Mouse (Mus musculus): Measurements from ENCODE around the gene Pbx4. TPM values are rescaled to one million over a fixed set of nuclear protein-coding genes. Genes with fewer than 3 reads are reported as not detected.

Pbx4 gene
- polyA plus RNA-seq, 1 experiment from 2014 or later = 2.9 TPM

DNA sequence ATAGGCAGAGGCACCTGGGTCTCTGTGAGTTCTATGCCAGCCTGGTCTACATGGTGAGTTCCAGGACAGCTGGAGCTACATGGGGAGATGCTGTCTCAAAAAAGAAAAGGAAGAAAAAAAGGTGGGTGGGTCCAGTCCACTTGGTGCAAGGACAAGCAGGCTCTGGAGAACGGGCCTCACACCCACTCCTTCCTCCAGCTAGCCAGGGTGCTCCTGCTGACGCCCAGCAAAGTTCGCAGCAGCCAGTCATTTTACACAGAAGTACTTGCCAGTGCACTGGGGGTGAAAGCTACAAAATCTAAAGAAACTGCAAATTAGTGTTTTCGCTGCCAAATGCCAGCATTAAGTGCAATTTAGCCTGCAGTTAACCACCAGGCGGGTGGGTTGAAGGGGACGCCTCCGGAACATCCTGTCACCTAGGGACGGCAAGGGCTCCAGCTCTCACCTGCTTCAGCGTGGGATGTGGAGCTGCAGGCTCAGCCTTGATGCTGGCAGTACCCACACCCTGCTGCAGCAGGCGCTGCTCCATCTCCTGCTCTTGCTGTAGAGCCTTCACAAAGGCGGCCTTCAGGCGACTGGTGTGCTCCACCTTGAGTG is 80.3 kb downstream of the Pbx4 start:
- Histone ChIP-seq H3K9ac (ENCODE audit: low read depth, low read length) (no peak overlapping the region), H3K27ac (ENCODE audit: low read length) (no peak overlapping the region), H3K4me3 (ENCODE audit: low read length) (no peak overlapping the region), H3K4me1 (ENCODE audit: control insufficient read depth, insufficient read depth, low read length) (no peaks in the 10 kb centered on the region), H3K27me3 (replicated peaks; ENCODE audit: control insufficient read depth, insufficient read depth, low read length) (no peaks in the 10 kb centered on the region), H3K9me3 (ENCODE audit: control insufficient read depth, low read length) (no peaks in the 10 kb centered on the region), H3K36me3 (ENCODE audit: control insufficient read depth, insufficient read depth, low read length) (peaks cover 55% of the 10 kb centered on the region), H3K4me2 (ENCODE audit: low read depth, low read length) (no peak overlapping the region)
- no peak for ATAC-seq
- 87% methylated on average over 12 of the region's 12 CpGs for WGBS

DNA sequence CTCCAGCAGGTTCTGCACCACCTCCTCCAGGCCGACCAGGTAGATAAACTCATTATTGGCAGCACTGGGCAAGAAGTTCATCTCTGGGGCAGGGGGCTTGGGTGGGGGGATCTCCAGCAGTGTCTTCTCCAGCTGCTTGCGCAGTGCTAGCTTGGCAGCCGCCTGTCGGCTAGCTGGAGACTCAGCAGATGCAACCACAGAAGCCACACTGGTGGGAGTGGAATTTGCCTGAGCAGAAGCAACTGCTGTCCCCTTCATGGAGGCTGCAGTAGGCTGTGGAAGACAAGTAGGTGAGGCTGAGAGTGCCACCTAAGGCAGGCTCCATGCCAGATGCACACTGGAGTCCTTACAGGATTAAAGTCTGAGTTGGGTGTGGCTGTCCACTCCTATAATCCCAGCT is 82.2 kb downstream of the Pbx4 start:
- Histone ChIP-seq H3K27me3 (replicated peaks; ENCODE audit: control insufficient read depth, insufficient read depth, low read length) (no peaks in the 10 kb centered on the region), H3K27ac (ENCODE audit: low read length) (no peak overlapping the region), H3K36me3 (ENCODE audit: control insufficient read depth, insufficient read depth, low read length) (peaks cover 54% of the 10 kb centered on the region), H3K4me1 (ENCODE audit: control insufficient read depth, insufficient read depth, low read length) (peaks cover 3% of the 10 kb centered on the region; the same call in 1 of the 2 replicates), H3K9me3 (ENCODE audit: control insufficient read depth, low read length) (no peaks in the 10 kb centered on the region), H3K9ac (ENCODE audit: low read depth, low read length) (no peak overlapping the region), H3K4me2 (ENCODE audit: low read depth, low read length) (no peak overlapping the region), H3K4me3 (ENCODE audit: low read length) (no peak overlapping the region)
- 89% methylated on average over 4 of the region's 4 CpGs for WGBS
- ATAC-seq = no peak

DNA sequence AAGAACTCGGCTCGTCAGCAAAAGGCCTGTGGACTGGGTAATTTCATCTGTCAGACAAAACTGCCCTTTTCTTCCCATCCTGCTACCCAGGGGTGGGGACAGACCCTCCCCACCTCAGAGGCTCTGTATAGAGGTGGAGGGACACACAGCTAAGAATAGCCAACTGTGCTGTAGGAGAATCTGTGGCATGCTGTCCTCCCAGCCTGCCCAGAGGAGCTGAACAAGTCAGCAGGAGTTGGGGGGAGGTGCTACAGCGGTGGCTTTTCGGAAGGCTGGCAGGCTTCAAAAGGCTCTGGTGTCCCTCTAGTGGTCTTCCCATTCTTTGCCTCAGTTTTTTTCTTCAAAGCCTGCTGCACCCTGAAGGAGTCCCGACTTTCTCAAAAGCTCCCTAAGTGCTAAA is 83.5 kb downstream of the Pbx4 start:
- no peak overlapping the region for H3K4me3 ChIP-seq (ENCODE audit: low read length)
- peaks cover 7% of the 10 kb centered on the region for H3K4me1 ChIP-seq (ENCODE audit: control insufficient read depth, insufficient read depth, low read length)
- ATAC-seq = no peak
- H3K9me3 ChIP-seq (ENCODE audit: control insufficient read depth, low read length) = no peaks in the 10 kb centered on the region
- peaks cover 44% of the 10 kb centered on the region for H3K36me3 ChIP-seq (ENCODE audit: control insufficient read depth, insufficient read depth, low read length)
- H3K4me2 ChIP-seq (ENCODE audit: low read depth, low read length) = no peak overlapping the region
- H3K27me3 ChIP-seq (replicated peaks; ENCODE audit: control insufficient read depth, insufficient read depth, low read length) = no peaks in the 10 kb centered on the region
- no peak overlapping the region for H3K27ac ChIP-seq (ENCODE audit: low read length)
- H3K9ac ChIP-seq (ENCODE audit: low read depth, low read length) = no peak overlapping the region
- WGBS = 49% methylated on average over 5 of the region's 5 CpGs

DNA sequence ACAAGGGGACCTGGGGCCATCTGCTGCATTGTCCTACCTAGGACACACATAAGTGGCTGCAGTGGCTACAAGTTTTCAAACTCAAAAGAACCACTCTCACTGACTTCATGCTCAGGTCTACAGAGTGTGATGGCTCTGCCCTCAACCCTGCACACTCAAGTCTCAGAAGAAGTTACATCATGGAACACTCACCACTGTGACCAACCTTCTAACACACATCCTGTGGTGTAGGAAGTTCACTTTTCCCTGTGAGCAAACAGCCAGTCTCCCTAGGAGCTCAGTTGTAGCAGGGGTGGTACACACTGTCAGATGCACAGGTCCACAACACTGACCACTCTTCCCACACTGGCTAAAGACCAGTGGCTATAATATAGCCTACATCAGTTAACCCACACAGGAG is 86.2 kb downstream of the Pbx4 start:
- 0 out of 2 replicates have a peak, but pooled peaks have one; percentile 12 for ATAC-seq
- no peak overlapping the region for H3K27ac ChIP-seq (ENCODE audit: low read length)
- no peak overlapping the region for H3K4me3 ChIP-seq (ENCODE audit: low read length)
- no peak overlapping the region for H3K9ac ChIP-seq (ENCODE audit: low read depth, low read length)
- peaks cover 16% of the 10 kb centered on the region for H3K4me1 ChIP-seq (ENCODE audit: control insufficient read depth, insufficient read depth, low read length)
- no peak overlapping the region for H3K4me2 ChIP-seq (ENCODE audit: low read depth, low read length)
- no peaks in the 10 kb centered on the region for H3K27me3 ChIP-seq (replicated peaks; ENCODE audit: control insufficient read depth, insufficient read depth, low read length)
- H3K36me3 ChIP-seq (ENCODE audit: control insufficient read depth, insufficient read depth, low read length) = peaks cover 33% of the 10 kb centered on the region
- no peaks in the 10 kb centered on the region for H3K9me3 ChIP-seq (ENCODE audit: control insufficient read depth, low read length)

DNA sequence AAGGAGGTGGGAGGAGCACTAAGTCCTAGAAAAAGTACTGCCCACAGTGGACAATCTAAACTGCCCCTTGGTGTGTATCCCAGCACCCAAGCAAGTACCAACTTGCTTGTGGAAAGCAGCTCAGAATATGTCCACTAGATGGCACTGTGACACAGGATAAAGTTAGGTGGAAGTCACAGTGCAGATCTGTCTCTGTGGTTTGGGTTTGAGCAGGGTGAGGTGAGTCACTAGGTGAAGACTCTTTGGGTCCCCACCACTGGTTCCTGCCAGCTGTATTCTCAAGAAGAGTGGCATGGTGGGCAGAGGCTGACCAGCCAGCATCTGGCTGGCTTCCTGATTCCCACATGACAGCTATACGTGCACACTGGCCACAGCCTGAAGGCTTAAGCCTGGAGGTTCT is 86.7 kb downstream of the Pbx4 start:
- peak; percentile 50 for ATAC-seq
- H3K4me3 ChIP-seq (ENCODE audit: low read length) = no peak overlapping the region
- peaks cover 29% of the 10 kb centered on the region for H3K36me3 ChIP-seq (ENCODE audit: control insufficient read depth, insufficient read depth, low read length)
- no peak overlapping the region for H3K4me2 ChIP-seq (ENCODE audit: low read depth, low read length)
- 0 out of 2 replicates have a peak overlapping the region, but pooled peaks have one; percentile 48 for H3K27ac ChIP-seq (ENCODE audit: low read length)
- no peak overlapping the region for H3K9ac ChIP-seq (ENCODE audit: low read depth, low read length)
- WGBS = 55% methylated on average over 1 of the region's 1 CpGs
- H3K27me3 ChIP-seq (replicated peaks; ENCODE audit: control insufficient read depth, insufficient read depth, low read length) = no peaks in the 10 kb centered on the region
- no peaks in the 10 kb centered on the region for H3K9me3 ChIP-seq (ENCODE audit: control insufficient read depth, low read length)
- H3K4me1 ChIP-seq (ENCODE audit: control insufficient read depth, insufficient read depth, low read length) = peaks cover 16% of the 10 kb centered on the region

DNA sequence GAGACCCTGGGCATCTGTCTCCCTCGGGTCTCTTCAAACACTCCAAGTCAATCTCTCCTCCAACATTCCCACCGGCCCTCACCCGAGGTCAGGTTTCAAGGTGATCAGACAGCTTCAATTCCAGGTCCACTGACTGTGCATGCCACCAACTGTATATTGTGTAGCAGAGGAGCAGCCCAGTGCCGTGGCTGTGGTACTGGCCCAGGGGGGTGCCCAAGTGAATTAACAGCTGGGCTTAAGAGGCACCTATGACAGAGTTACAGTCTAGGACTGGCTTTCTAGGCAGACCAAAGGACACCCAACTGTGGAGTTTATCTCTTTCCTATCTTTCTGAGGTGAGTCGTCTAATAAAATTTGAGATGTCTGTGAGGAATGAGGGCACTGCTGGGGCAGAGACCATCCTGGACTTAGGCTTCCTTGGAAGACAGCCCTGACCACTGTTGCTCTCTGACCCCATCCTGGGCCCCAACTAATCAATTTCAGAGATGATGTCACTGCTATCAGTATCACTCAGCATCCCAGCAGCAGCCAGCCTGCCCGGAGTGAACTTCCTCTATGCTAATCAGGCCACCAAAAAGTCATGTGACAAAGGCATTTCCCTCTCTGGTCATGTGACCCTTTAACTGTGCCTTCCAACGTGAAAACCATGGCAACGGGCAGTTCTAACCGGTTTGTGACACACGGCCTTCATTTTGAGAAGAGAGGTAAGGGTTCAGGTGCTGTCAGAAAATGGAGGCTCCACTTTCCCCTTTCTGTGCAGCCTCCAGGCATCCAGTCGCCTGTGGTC is 87.8 kb downstream of the Pbx4 start:
- no peak overlapping the region for H3K4me3 ChIP-seq (ENCODE audit: low read length)
- peak overlapping the region; percentile 19; the same call in 1 of the 2 replicates for H3K4me2 ChIP-seq (ENCODE audit: low read depth, low read length)
- H3K9ac ChIP-seq (ENCODE audit: low read depth, low read length) = no peak overlapping the region
- no peaks in the 10 kb centered on the region for H3K9me3 ChIP-seq (ENCODE audit: control insufficient read depth, low read length)
- H3K4me1 ChIP-seq (ENCODE audit: control insufficient read depth, insufficient read depth, low read length) = peaks cover 16% of the 10 kb centered on the region
- WGBS = 36% methylated on average over 11 of the region's 11 CpGs
- H3K27me3 ChIP-seq (replicated peaks; ENCODE audit: control insufficient read depth, insufficient read depth, low read length) = no peaks in the 10 kb centered on the region
- peak; percentile 68 for ATAC-seq
- peaks cover 21% of the 10 kb centered on the region for H3K36me3 ChIP-seq (ENCODE audit: control insufficient read depth, insufficient read depth, low read length)
- peak overlapping the region; percentile 62 for H3K27ac ChIP-seq (ENCODE audit: low read length)

DNA sequence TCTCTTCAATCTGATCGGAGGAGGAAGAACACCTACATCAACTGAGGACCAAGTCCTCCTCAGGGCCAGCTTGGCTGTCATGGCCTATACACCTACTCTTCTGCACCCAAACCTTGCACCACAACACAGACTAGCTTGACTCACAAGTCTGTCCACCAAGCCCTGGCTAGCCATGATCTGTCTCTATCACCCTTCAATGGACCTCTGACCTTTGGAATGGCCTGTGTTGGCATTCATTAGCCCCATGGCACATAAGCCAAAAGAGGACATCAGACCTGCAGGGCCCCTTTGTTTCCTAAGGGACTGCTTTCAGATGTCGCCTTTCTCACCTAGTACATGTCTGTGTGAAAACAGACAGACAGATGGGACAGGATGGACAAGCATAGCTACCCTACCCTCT is 88.8 kb downstream of the Pbx4 start:
- H3K4me2 ChIP-seq (ENCODE audit: low read depth, low read length) = no peak overlapping the region
- ATAC-seq = no peak
- peak overlapping the region; percentile 62 for H3K27ac ChIP-seq (ENCODE audit: low read length)
- peak overlapping the region; percentile 16; the same call in 1 of the 2 replicates for H3K9ac ChIP-seq (ENCODE audit: low read depth, low read length)
- WGBS = 94% methylated on average over 2 of the region's 2 CpGs
- no peaks in the 10 kb centered on the region for H3K27me3 ChIP-seq (replicated peaks; ENCODE audit: control insufficient read depth, insufficient read depth, low read length)
- no peaks in the 10 kb centered on the region for H3K9me3 ChIP-seq (ENCODE audit: control insufficient read depth, low read length)
- H3K36me3 ChIP-seq (ENCODE audit: control insufficient read depth, insufficient read depth, low read length) = peaks cover 13% of the 10 kb centered on the region
- H3K4me1 ChIP-seq (ENCODE audit: control insufficient read depth, insufficient read depth, low read length) = peaks cover 16% of the 10 kb centered on the region
- no peak overlapping the region for H3K4me3 ChIP-seq (ENCODE audit: low read length)

Other genes with a start within 250 kb of the Pbx4 start
- gene Zfp868, start 206.9 kb upstream of the Pbx4 start, polyA plus RNA-seq (2015; fragmentation: Nextera tagmentation; extraction: Ambion mirVana) = 15.1 and 16.4 TPM in 2 replicates
- gene Zfp964, start 178.0 kb upstream of the Pbx4 start, polyA plus RNA-seq (2015; fragmentation: Nextera tagmentation; extraction: Ambion mirVana) = 0.84 and 1.2 TPM in 2 replicates
- gene Zfp869, start 121.8 kb upstream of the Pbx4 start, polyA plus RNA-seq (2015; fragmentation: Nextera tagmentation; extraction: Ambion mirVana) = 21.6 and 23.2 TPM in 2 replicates
- gene Zfp963, start 82.5 kb upstream of the Pbx4 start, polyA plus RNA-seq (2015; fragmentation: Nextera tagmentation; extraction: Ambion mirVana) = 4.9 and 6.2 TPM in 2 replicates
- 0.54 TPM in 1 of 2 replicates, not detected in the other for gene Gm20422, start 57.6 kb upstream of the Pbx4 start, polyA plus RNA-seq (2015; fragmentation: Nextera tagmentation; extraction: Ambion mirVana)
- 50.0 and 53.7 TPM in 2 replicates for gene Atp13a1, start 41.3 kb upstream of the Pbx4 start, polyA plus RNA-seq (2015; fragmentation: Nextera tagmentation; extraction: Ambion mirVana)
- 15.6 and 16.7 TPM in 2 replicates for gene Zfp866, start 41.3 kb upstream of the Pbx4 start, polyA plus RNA-seq (2015; fragmentation: Nextera tagmentation; extraction: Ambion mirVana)
- gene Gmip, start 23.8 kb upstream of the Pbx4 start, polyA plus RNA-seq (2015; fragmentation: Nextera tagmentation; extraction: Ambion mirVana) = 8.2 and 13.5 TPM in 2 replicates
- gene Lpar2, start 10.1 kb upstream of the Pbx4 start, polyA plus RNA-seq (2015; fragmentation: Nextera tagmentation; extraction: Ambion mirVana) = 0.26 and 0.32 TPM in 2 replicates
- 0.51 and 0.53 TPM in 2 replicates for gene Cilp2, start 55.2 kb downstream of the Pbx4 start, polyA plus RNA-seq (2015; fragmentation: Nextera tagmentation; extraction: Ambion mirVana)
- 2.8 TPM in 2 replicates for gene Tssk6, start 69.7 kb downstream of the Pbx4 start, polyA plus RNA-seq (2015; fragmentation: Nextera tagmentation; extraction: Ambion mirVana)
- 233 and 243 TPM in 2 replicates for gene Ndufa13, start 70.1 kb downstream of the Pbx4 start, polyA plus RNA-seq (2015; fragmentation: Nextera tagmentation; extraction: Ambion mirVana)
- 3.2 and 3.8 TPM in 2 replicates for gene Yjefn3, start 70.2 kb downstream of the Pbx4 start, polyA plus RNA-seq (2015; fragmentation: Nextera tagmentation; extraction: Ambion mirVana)
- gene Gatad2a, start 163.9 kb downstream of the Pbx4 start, polyA plus RNA-seq (2015; fragmentation: Nextera tagmentation; extraction: Ambion mirVana) = 36.0 and 38.9 TPM in 2 replicates
- gene Mau2, start 210.2 kb downstream of the Pbx4 start, polyA plus RNA-seq (2015; fragmentation: Nextera tagmentation; extraction: Ambion mirVana) = 44.4 and 45.5 TPM in 2 replicates
- gene Sugp1, start 210.3 kb downstream of the Pbx4 start, polyA plus RNA-seq (2015; fragmentation: Nextera tagmentation; extraction: Ambion mirVana) = 33.0 and 37.0 TPM in 2 replicates
- 106 and 152 TPM in 2 replicates for gene Tm6sf2, start 240.4 kb downstream of the Pbx4 start, polyA plus RNA-seq (2015; fragmentation: Nextera tagmentation; extraction: Ambion mirVana)